Mouse (Mus musculus) kidney, embryonic 16.5 days (tissue): Measurements from ENCODE around the gene Zmiz1. TPM values are rescaled to one million over a fixed set of nuclear protein-coding genes. Genes with fewer than 3 reads are reported as not detected.

Experiments used
- ATAC-seq: fragments of 200-750 bp; cut with Nextera tagmentation; 2 replicates; pipeline ENCODE4 v1.8.0; 2017; ENCODE audit warnings: moderate TSS enrichment; ENCODE audit not compliant: low FRiP score, low TSS enrichment
- H3K27ac ChIP-seq: fragments of 300-500 bp; sonication (generic); 2 replicates; pipeline ENCODE4 v1.5.1; 2014; ENCODE audit warnings: low read length
- H3K27me3 ChIP-seq: fragments of 300-500 bp; sonication (generic); 2 replicates; pipeline ENCODE4 v1.6.1; 2014; ENCODE audit warnings: low read length, control low read depth, mixed read lengths; ENCODE audit not compliant: insufficient read depth
- H3K36me3 ChIP-seq: fragments of 300-500 bp; sonication (generic); 2 replicates; pipeline ENCODE4 v1.6.1; 2014; ENCODE audit warnings: low read length, control low read depth, mixed read lengths; ENCODE audit not compliant: insufficient read depth
- H3K4me1 ChIP-seq: fragments of 300-500 bp; sonication (generic); 2 replicates; pipeline ENCODE4 v1.6.1; 2014; ENCODE audit warnings: low read length, control low read depth, mixed read lengths; ENCODE audit not compliant: insufficient read depth
- H3K4me2 ChIP-seq: fragments of 300-500 bp; sonication (generic); replicated peaks from 2 replicates; pipeline ENCODE4 v1.6.1; 2014; ENCODE audit warnings: low read depth, low read length
- H3K4me3 ChIP-seq: fragments of 300-500 bp; sonication (generic); 2 replicates; pipeline ENCODE4 v1.5.1; 2014; ENCODE audit warnings: mild to moderate bottlenecking, low read length
- H3K9ac ChIP-seq: fragments of 300-500 bp; sonication (generic); replicated peaks from 2 replicates; pipeline ENCODE4 v1.6.1; 2014; ENCODE audit warnings: low read length
- H3K9me3 ChIP-seq: fragments of 300-500 bp; sonication (generic); 2 replicates; pipeline ENCODE4 v1.6.1; 2016; ENCODE audit warnings: low read length, control low read depth
- WGBS: fragments of 180-500 bp; shearing (Covaris S2); extraction: QIAGEN DNeasy Blood & Tissue Kit; methylation state at CpG from one replicate; pipeline ENCODE4 v1.1.7; 2014; 5-methylcytosine and 5-hydroxymethylcytosine counted together
- polyA plus RNA-seq: library from polyadenylated mRNA; unstranded; fragments of >200 nt; fragmentation: Nextera tagmentation; extraction: Ambion mirVana; gene quantifications from 2 replicates; pipeline ENCODE4 v1.2.1, GENCODE M21; 2015

The Zmiz1 gene
- polyA plus RNA-seq, 1 experiment from 2014 or later, result 36.0 TPM

DNA sequence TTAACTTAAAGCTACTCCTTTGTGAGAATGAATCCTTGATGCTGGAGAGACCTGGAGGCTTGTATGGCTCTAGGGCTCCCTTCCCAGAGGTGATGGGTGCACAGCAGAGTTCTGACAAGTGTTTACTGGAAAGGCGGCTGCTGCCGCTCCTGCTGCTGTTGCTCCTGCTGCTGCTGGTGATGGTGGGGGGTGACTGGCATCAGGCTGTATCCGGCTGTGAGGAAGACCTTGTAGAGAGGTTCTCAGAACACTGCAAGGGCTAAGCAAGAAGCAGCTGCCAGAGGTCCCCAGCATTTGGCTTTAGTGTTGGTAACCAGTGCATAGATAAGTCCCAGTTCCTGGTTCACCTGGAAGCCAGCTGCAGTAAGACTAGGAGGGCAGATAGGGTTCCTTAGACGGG, 149.6 kb downstream of the Zmiz1 start:
- Histone ChIP-seq H3K27ac (peak overlapping the region; percentile 94), H3K36me3 (no peaks in the 10 kb centered on the region), H3K27me3 (no peaks in the 10 kb centered on the region), H3K9me3 (no peaks in the 10 kb centered on the region), H3K4me2 (peak overlapping the region; percentile 98), H3K9ac (peak overlapping the region; percentile 92), H3K4me3 (peak overlapping the region; percentile 75), H3K4me1 (peaks cover 84% of the 10 kb centered on the region)
- 19% methylated on average over 4 of the region's 4 CpGs for WGBS
- ATAC-seq, result no peak

DNA sequence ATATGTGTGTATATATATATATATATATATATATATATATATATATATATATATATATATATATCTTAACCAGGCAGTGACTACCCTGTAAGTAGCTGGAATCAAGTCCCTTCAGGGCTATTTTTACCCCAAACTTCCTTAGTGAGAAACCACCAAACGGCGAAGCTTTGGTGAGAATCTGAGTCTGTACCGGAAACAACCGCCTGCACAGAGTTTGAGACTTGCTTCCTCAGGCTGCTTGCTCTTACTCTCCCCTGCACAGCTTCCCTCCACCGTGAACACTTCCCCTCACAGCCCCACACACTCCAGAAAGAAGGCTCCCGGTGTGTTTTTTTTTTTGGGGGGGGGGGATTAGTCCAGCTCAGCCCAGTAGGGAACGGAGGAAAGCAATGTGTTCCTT, 150.4 kb downstream of the Zmiz1 start:
- Histone ChIP-seq H3K9me3 (no peaks in the 10 kb centered on the region), H3K27ac (no peak overlapping the region), H3K4me1 (peaks cover 84% of the 10 kb centered on the region), H3K9ac (no peak overlapping the region), H3K27me3 (no peaks in the 10 kb centered on the region), H3K36me3 (no peaks in the 10 kb centered on the region), H3K4me3 (peak overlapping the region; percentile 15), H3K4me2 (peak overlapping the region; percentile 98)
- 57% methylated on average over 7 of the region's 7 CpGs for WGBS
- ATAC-seq, result no peak

DNA sequence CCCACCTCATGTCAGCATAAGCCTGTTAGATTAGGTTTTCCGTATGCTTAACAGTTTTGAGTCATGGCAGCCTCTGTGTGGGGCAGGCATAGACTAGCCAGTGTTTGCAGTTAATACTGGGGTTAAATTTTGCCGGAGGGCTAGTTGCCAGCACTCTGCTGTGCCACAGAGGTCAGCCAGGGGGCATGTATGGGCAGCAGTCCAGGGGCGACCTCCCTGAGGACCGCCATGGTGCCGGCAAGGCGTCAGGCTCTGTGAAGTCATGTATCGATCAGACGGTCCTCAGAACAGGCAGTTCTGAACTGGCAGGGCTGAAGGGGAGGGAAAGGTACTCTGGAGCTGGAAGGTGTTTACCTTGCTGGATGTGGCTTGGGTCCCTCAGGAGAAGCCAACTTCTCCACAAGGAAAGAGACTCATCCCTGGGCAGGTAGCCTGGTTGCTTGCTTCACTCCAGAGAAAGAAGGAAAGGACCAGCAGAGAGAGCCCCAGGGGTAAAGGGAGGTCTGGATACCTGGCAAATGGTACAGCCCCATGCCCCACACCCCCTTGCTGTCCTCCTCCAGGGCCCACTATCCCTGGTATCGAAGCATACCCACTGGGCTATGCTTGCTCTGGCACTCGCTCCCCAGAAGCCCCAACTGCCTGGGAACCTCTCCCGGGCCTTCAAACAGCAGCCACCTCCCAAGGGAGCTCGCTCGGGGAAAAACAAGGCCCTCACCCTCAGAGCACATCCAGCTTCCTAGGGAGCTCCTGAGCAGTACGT, 151.6 kb downstream of the Zmiz1 start:
- 49% methylated on average over 14 of the region's 14 CpGs for WGBS
- ATAC-seq, result no peak
- Histone ChIP-seq H3K27me3 (no peaks in the 10 kb centered on the region), H3K27ac (0 out of 2 replicates have a peak overlapping the region, but pooled peaks have one; percentile 50), H3K9ac (0 out of 2 replicates have a peak overlapping the region, but pooled peaks have one; percentile 28), H3K36me3 (no peaks in the 10 kb centered on the region), H3K4me2 (peak overlapping the region; percentile 1; the same call in 1 of the 2 replicates), H3K4me3 (no peak overlapping the region), H3K4me1 (peaks cover 86% of the 10 kb centered on the region), H3K9me3 (no peaks in the 10 kb centered on the region)

DNA sequence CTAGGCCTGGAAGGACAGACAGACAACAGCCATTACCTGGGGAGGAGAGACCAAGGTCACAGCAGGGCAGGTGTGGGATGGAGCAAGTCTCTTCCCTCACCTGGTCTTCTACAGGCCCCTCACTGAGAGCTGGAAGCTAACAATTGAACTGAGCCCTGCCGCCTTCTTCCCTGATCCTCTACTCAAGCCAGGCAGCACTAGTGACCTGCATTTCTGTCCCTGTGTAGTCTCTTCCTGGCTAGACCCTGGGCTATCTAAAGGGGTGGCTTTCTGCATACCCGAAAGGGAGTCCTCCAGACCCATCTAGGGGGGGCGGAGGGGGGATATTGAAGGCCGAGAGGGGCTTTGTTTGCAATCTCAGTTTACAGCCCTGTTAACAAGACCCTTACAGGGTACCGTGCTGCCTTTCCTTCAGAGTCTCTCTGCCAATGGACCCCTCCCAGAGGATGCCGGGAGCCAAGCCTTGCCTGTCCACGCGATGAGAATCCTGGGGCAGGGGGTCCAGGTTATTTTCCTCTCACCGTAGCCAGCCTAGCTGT, 152.2 kb downstream of the Zmiz1 start:
- no peak overlapping the region for H3K4me2 ChIP-seq
- peaks cover 86% of the 10 kb centered on the region for H3K4me1 ChIP-seq
- H3K4me3 ChIP-seq, result no peak overlapping the region
- WGBS, result 34% methylated on average over 9 of the region's 9 CpGs
- H3K27me3 ChIP-seq, result no peaks in the 10 kb centered on the region
- H3K9ac ChIP-seq, result peak overlapping the region; percentile 28; the same call in 1 of the 2 replicates
- ATAC-seq, result no peak
- H3K36me3 ChIP-seq, result no peaks in the 10 kb centered on the region
- peak overlapping the region; percentile 50; the same call in 1 of the 2 replicates for H3K27ac ChIP-seq
- no peaks in the 10 kb centered on the region for H3K9me3 ChIP-seq

DNA sequence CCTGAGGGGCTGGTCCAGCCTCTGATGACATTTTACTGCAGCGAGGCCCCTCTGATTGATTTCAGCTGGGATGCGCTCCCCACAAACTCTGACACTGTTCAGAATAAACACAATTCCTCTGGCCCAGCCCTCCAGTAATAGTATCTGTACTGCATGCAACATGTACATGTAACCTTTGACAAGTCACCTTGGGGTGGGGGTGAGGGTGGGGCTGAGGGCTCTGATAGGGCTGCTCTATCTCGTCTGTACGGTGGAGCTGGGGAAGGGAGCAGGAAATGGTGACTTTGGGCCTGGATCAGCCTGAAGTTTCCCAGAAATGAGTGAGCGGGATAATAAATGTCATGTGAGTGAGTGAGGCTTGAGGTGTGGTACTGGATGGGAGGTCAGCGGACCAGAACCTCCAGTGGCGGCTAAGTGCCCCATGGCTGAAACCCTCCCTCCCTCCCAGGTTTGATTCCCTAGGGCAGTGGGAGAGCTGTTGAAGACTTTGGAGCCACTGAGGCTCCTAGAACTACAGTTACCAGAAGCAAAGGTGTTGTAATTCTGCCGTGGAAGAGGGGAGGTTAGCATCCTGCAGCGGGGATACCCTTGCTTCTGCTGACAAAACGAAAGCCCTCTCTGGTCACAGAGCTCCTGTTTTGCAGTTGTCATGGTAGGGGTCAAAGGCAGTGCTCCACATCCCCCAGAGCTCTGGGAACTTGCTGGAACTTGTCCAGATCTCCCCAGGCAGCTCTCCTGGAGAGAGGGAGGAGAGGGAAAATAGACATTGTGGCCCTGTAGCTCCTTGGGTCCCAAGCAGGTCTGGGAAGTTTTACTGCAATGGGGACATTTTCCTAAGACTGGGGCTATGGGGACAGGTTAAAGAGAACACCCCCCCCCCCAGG, 153.1 kb downstream of the Zmiz1 start:
- WGBS, result 27% methylated on average over 10 of the region's 10 CpGs
- no peak overlapping the region for H3K4me3 ChIP-seq
- no peak for ATAC-seq
- no peaks in the 10 kb centered on the region for H3K9me3 ChIP-seq
- H3K4me1 ChIP-seq, result peaks cover 86% of the 10 kb centered on the region
- H3K4me2 ChIP-seq, result no peak overlapping the region
- H3K27me3 ChIP-seq, result no peaks in the 10 kb centered on the region
- peak overlapping the region; percentile 50 for H3K27ac ChIP-seq
- H3K9ac ChIP-seq, result 0 out of 2 replicates have a peak overlapping the region, but pooled peaks have one; percentile 36
- H3K36me3 ChIP-seq, result no peaks in the 10 kb centered on the region

DNA sequence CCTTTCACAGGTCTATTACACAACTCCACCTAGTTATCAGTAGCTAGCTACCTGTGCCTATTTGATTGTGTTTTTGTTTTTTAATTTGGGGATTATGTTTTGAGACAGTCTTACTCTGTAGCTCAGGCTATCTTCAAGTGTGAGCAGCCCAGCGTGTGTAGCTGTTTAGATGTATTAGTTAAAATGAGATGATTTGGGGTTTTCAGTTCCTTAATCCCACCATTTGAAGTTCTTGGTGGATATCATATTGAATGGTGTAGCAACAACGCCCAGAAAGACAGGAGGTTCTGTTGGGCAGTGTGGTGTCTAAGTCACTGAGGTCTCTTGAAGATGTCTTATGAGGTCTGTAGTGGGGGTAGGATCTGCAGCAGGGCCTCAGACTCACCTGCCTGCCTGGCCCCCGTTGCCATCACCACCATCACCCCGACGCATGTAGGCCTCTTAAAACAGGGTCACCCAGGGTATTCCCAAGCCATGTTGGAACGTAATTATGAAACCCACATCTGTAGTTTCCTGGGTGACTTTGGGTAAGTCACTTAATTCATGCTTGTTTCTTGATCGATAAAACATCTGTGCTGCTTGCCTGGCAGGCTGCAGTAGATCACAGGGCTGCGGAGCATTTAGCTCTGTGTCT, 155.1 kb downstream of the Zmiz1 start:
- WGBS, result 82% methylated on average over 8 of the region's 8 CpGs
- H3K4me2 ChIP-seq, result no peak overlapping the region
- H3K27ac ChIP-seq, result no peak overlapping the region
- H3K9me3 ChIP-seq, result no peaks in the 10 kb centered on the region
- no peak overlapping the region for H3K9ac ChIP-seq
- no peaks in the 10 kb centered on the region for H3K27me3 ChIP-seq
- no peak overlapping the region for H3K4me3 ChIP-seq
- no peak for ATAC-seq
- 0 out of 2 replicates have a peak, but pooled peaks cover 5% of the 10 kb centered on the region for H3K36me3 ChIP-seq
- peaks cover 85% of the 10 kb centered on the region for H3K4me1 ChIP-seq

DNA sequence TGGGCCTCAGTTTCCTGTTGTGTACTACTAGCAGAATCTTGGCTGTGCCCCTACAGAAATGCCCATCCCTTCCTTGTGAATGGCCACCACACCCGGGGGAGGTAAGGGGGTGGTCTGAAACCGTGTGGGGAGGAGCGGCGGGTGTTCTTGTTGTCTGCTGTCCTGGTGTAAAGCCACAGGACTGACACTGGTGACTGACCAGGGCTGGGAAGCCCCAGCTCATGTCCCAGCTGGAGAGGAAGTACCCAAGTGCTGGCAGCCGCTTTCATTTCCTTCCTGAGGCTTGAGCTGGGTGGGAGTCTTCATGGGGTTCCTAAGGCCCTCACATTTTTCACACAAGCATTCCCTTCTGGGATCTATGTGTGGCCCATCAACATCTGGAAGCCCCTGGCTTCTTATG, 155.7 kb downstream of the Zmiz1 start:
- H3K9ac ChIP-seq, result peak overlapping the region; percentile 14; the same call in 1 of the 2 replicates
- H3K9me3 ChIP-seq, result no peaks in the 10 kb centered on the region
- H3K27ac ChIP-seq, result peak overlapping the region; percentile 31; the same call in 1 of the 2 replicates
- peaks cover 86% of the 10 kb centered on the region for H3K4me1 ChIP-seq
- H3K27me3 ChIP-seq, result no peaks in the 10 kb centered on the region
- no peak for ATAC-seq
- H3K4me3 ChIP-seq, result no peak overlapping the region
- WGBS, result 51% methylated on average over 5 of the region's 5 CpGs
- H3K36me3 ChIP-seq, result 0 out of 2 replicates have a peak, but pooled peaks cover 5% of the 10 kb centered on the region
- no peak overlapping the region for H3K4me2 ChIP-seq

DNA sequence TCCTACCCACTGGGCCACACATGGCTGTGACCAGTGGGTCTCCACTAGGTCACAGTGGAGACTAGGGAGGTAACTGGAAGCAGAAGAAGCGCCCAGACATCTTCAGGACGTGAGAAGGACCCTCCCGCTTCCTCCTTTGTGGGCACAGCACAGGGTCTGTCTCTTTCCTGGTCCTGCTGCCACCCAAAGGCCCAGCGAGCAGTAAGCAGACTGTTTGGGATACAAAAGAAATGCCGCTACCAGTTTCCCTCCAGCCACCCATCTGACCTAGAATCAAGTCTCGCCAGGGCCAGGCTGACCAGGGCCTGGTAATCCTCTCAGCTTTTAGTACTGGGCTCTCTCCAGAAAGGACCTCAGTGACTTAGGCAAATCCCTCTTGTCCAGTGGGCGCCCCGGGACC, 156.6 kb downstream of the Zmiz1 start:
- Histone ChIP-seq H3K27me3 (no peaks in the 10 kb centered on the region), H3K9me3 (no peaks in the 10 kb centered on the region), H3K4me2 (no peak overlapping the region), H3K9ac (peak overlapping the region; percentile 14), H3K36me3 (0 out of 2 replicates have a peak, but pooled peaks cover 5% of the 10 kb centered on the region), H3K27ac (peak overlapping the region; percentile 37; the same call in 1 of the 2 replicates), H3K4me1 (peaks cover 80% of the 10 kb centered on the region), H3K4me3 (no peak overlapping the region)
- WGBS, result 88% methylated on average over 8 of the region's 8 CpGs
- no peak for ATAC-seq
